Mouse (Mus musculus) heart, embryonic 14.5 days (tissue): ENCODE data around the gene Rpa2. TPM values are rescaled to one million over a fixed set of nuclear protein-coding genes. Genes with fewer than 3 reads are reported as not detected.
A peak's percentile ranks its signal among the peaks of the same experiment; 100 is the strongest.

Experiments
- ATAC-seq: fragments of 200-750 bp; cut with Nextera tagmentation; 2 replicates; pipeline ENCODE4 v1.8.0; 2017; ENCODE audit warnings: low read depth, moderate TSS enrichment; ENCODE audit not compliant: insufficient number of reproducible peaks, insufficient read depth, low FRiP score
- H3K27ac ChIP-seq, 2 experiments: fragments of 200-500 bp in 1 of 2; fragments of 300-500 bp in 1 of 2; sonication (generic) in 1 of 2; replicated peaks in 1 of 2; 2 replicates each; pipeline ENCODE4 v1.5.1; 2012 to 2014; ENCODE audit warnings: low read depth in 2 of 2, low read length in 2 of 2, control low read depth in 1 of 2, mild to moderate bottlenecking in 1 of 2, mixed read lengths in 1 of 2; ENCODE audit not compliant: control insufficient read depth in 1 of 2, insufficient read depth in 1 of 2
- H3K27me3 ChIP-seq: fragments of 300-500 bp; sonication (generic); 2 replicates; pipeline ENCODE4 v1.6.1; 2014; ENCODE audit warnings: mild to moderate bottlenecking, low read length, control low read depth; ENCODE audit not compliant: control insufficient read depth, insufficient read depth
- H3K36me3 ChIP-seq: fragments of 300-500 bp; sonication (generic); 2 replicates; pipeline ENCODE4 v1.6.1; 2014; ENCODE audit warnings: mild to moderate bottlenecking, control low read depth, low read length, mixed read lengths; ENCODE audit not compliant: control insufficient read depth, insufficient read depth
- H3K4me1 ChIP-seq, 2 experiments: fragments of 200-500 bp in 1 of 2; fragments of 300-500 bp in 1 of 2; sonication (generic) in 1 of 2; 2 replicates each; pipeline ENCODE4 v1.6.1; 2012 to 2014; ENCODE audit warnings: low read length in 2 of 2, control low read depth in 1 of 2, mixed read lengths in 1 of 2; ENCODE audit not compliant: control insufficient read depth in 2 of 2, insufficient read depth in 2 of 2
- H3K4me2 ChIP-seq: fragments of 300-500 bp; sonication (generic); 2 replicates; pipeline ENCODE4 v1.6.1; 2014; ENCODE audit warnings: mild to moderate bottlenecking, low read length
- H3K4me3 ChIP-seq, 2 experiments: fragments of 200-500 bp in 1 of 2; fragments of 300-500 bp in 1 of 2; sonication (generic) in 1 of 2; 2 replicates each; pipeline ENCODE4 v1.5.1; 2012 to 2014; ENCODE audit warnings: low read length in 2 of 2, mild to moderate bottlenecking in 2 of 2, control low read depth in 1 of 2, low read depth in 1 of 2, moderate library complexity in 1 of 2; ENCODE audit not compliant: control insufficient read depth in 1 of 2, insufficient read depth in 1 of 2
- H3K9ac ChIP-seq: fragments of 300-500 bp; sonication (generic); 2 replicates; pipeline ENCODE4 v1.6.1; 2014; ENCODE audit warnings: mild to moderate bottlenecking, low read length
- H3K9me3 ChIP-seq: fragments of 300-500 bp; sonication (generic); 2 replicates; pipeline ENCODE4 v1.6.1; 2016; ENCODE audit warnings: low read length, control low read depth; ENCODE audit not compliant: control insufficient read depth
- WGBS: fragments of 180-500 bp; shearing (Covaris S2); extraction: QIAGEN DNeasy Blood & Tissue Kit; methylation state at CpG from one replicate; pipeline ENCODE4 v1.1.7; 2014; 5-methylcytosine and 5-hydroxymethylcytosine counted together
- polyA plus RNA-seq: library from polyadenylated mRNA; unstranded; fragments of >200 nt; fragmentation: Nextera tagmentation; extraction: Ambion mirVana; gene quantifications from 2 replicates; pipeline ENCODE4 v1.2.1, GENCODE M21; 2014

The Rpa2 gene
- polyA plus RNA-seq, result 74.3 and 78.8 TPM in 2 replicates

GRCm38 (mm10) chr4:132767914-132768876 is at the start of gene Rpa2:
Gene Rpa2 (plus strand): TSS chr4:132768332.
- Histone ChIP-seq H3K36me3 (peaks cover 32% of the 10 kb centered on the region), H3K4me2 (peak within 1 kb of the TSS; percentile 94), H3K4me1 (peaks cover 0 to 9% of the 10 kb centered on the region in 2 experiments; a peak in 2 of 4 replicates), H3K27me3 (no peaks in the 10 kb centered on the region), H3K9ac (peak within 1 kb of the TSS; percentile 82), H3K27ac (peak within 1 kb of the TSS; percentile 59 to 63; a peak in 3 of 4 replicates), H3K4me3 (peak within 1 kb of the TSS; percentile 71 to 80), H3K9me3 (no peaks in the 10 kb centered on the region)
- ATAC-seq, result peak; percentile 93
- under 1% methylated on average over 71 of the region's 71 CpGs for whole genome bisulfite sequencing

- Histone ChIP-seq H3K9ac (no peak overlapping the region), H3K4me3 (no peak overlapping the region), H3K36me3 (peaks cover 17% of the 10 kb centered on the region), H3K9me3 (no peaks in the 10 kb centered on the region), H3K27ac (no peak overlapping the region), H3K27me3 (no peaks in the 10 kb centered on the region), H3K4me2 (no peak overlapping the region), H3K4me1 (peaks cover 0 to 13% of the 10 kb centered on the region in 2 experiments; a peak in 2 of 4 replicates)
- 81% methylated on average over 8 of the region's 8 CpGs for WGBS
- no peak for ATAC-seq
These were observed 39.9 kb upstream of the Rpa2 start for GRCm38 (mm10) chr4:132728233-132728632.

- H3K4me2 ChIP-seq, result peak overlapping the region; percentile 97
- H3K4me1 ChIP-seq, result peaks cover 0 to 7% of the 10 kb centered on the region in 2 experiments; a peak in 1 of 4 replicates
- WGBS, result 40% methylated on average over 12 of the region's 12 CpGs
- no peaks in the 10 kb centered on the region for H3K9me3 ChIP-seq
- H3K27me3 ChIP-seq, result no peaks in the 10 kb centered on the region
- H3K27ac ChIP-seq, result no peak overlapping the region
- ATAC-seq, result no peak
- H3K4me3 ChIP-seq, result peak overlapping the region; percentile 46 to 58
- peak overlapping the region; percentile 74 for H3K9ac ChIP-seq
- H3K36me3 ChIP-seq, result 0 out of 2 replicates have a peak, but pooled peaks cover 9% of the 10 kb centered on the region
These were observed 36.5 kb upstream of the Rpa2 start for GRCm38 (mm10) chr4:132731616-132732015.

- ATAC-seq, result peak; percentile 95
- Histone ChIP-seq H3K27ac (no peak within 1 kb of the TSS), H3K9ac (peak within 1 kb of the TSS; percentile 74), H3K27me3 (no peaks in the 10 kb centered on the region), H3K9me3 (no peaks in the 10 kb centered on the region), H3K4me2 (peak within 1 kb of the TSS; percentile 97), H3K36me3 (0 out of 2 replicates have a peak, but pooled peaks cover 4% of the 10 kb centered on the region), H3K4me1 (peaks cover 0 to 7% of the 10 kb centered on the region in 2 experiments; a peak in 1 of 4 replicates), H3K4me3 (peak within 1 kb of the TSS; percentile 46 to 58)
- 2% methylated on average over 34 of the region's 34 CpGs for WGBS
These were observed 35.9 kb upstream of the Rpa2 start, which contains the start of gene Xkr8 for GRCm38 (mm10) chr4:132732148-132732684. Gene Xkr8 (minus strand): TSS chr4:132732546.

GRCm38 (mm10) chr4:132733071-132733770 is 34.9 kb upstream of the Rpa2 start:
- ATAC-seq, result no peak
- no peak overlapping the region for H3K4me2 ChIP-seq
- H3K27ac ChIP-seq, result no peak overlapping the region
- no peak overlapping the region for H3K4me3 ChIP-seq
- H3K4me1 ChIP-seq, result peaks cover 0 to 7% of the 10 kb centered on the region in 2 experiments; a peak in 1 of 4 replicates
- H3K36me3 ChIP-seq, result no peaks in the 10 kb centered on the region
- no peaks in the 10 kb centered on the region for H3K9me3 ChIP-seq
- no peak overlapping the region for H3K9ac ChIP-seq
- WGBS, result 88% methylated on average over 25 of the region's 25 CpGs
- H3K27me3 ChIP-seq, result no peaks in the 10 kb centered on the region

- Histone ChIP-seq H3K4me1 (peaks cover 0 to 7% of the 10 kb centered on the region in 2 experiments; a peak in 1 of 4 replicates), H3K36me3 (no peaks in the 10 kb centered on the region), H3K4me2 (no peak overlapping the region), H3K9ac (no peak overlapping the region), H3K4me3 (no peak overlapping the region), H3K9me3 (no peaks in the 10 kb centered on the region), H3K27me3 (no peaks in the 10 kb centered on the region), H3K27ac (no peak overlapping the region)
- no peak for ATAC-seq
- WGBS, result 78% methylated on average over 2 of the region's 2 CpGs
These were observed 33.4 kb upstream of the Rpa2 start for GRCm38 (mm10) chr4:132734766-132735165.

- 79% methylated on average over 2 of the region's 2 CpGs for WGBS
- no peak overlapping the region for H3K4me3 ChIP-seq
- no peaks in the 10 kb centered on the region for H3K36me3 ChIP-seq
- no peak for ATAC-seq
- no peak overlapping the region for H3K4me2 ChIP-seq
- peaks cover 0 to 7% of the 10 kb centered on the region in 2 experiments; a peak in 1 of 4 replicates for H3K4me1 ChIP-seq
- no peak overlapping the region for H3K9ac ChIP-seq
- no peaks in the 10 kb centered on the region for H3K9me3 ChIP-seq
- H3K27me3 ChIP-seq, result no peaks in the 10 kb centered on the region
- H3K27ac ChIP-seq, result no peak overlapping the region
These were observed 32.7 kb upstream of the Rpa2 start for GRCm38 (mm10) chr4:132735389-132735788.
